Mouse (Mus musculus) leukemia stem cell, adult 10-12 weeks (primary cell): ENCODE measurements around the gene Lonrf3. TPM values are rescaled to one million over a fixed set of nuclear protein-coding genes. Genes with fewer than 3 reads are reported as not detected.

Source experiments
- polyA plus RNA-seq: library from polyadenylated mRNA; stranded (reverse); fragments of >175 nt; gene quantifications from 2 replicates; pipeline ENCODE4 v1.2.3, GENCODE M21; 2012; ENCODE audit warnings: low replicate concordance

The Lonrf3 gene
- polyA plus RNA-seq = 0.17 and 0.34 TPM in 2 replicates

GRCm38 (mm10) chrX:36328271-36329039, at the start of gene Lonrf3:
Gene Lonrf3, plus strand, starts transcription at chrX:36328353.

GRCm38 (mm10) chrX:36400980-36401379, 72.8 kb downstream of the Lonrf3 start, which contains the start of gene Gm6268:
Gene Gm6268, plus strand, starts transcription at chrX:36401280.

Other genes starting within 250 kb of the Lonrf3 start
- gene Il13ra1, start 216.2 kb upstream of the Lonrf3 start, polyA plus RNA-seq = 0.21 and 0.34 TPM in 2 replicates
- gene Zcchc12, start 132.4 kb upstream of the Lonrf3 start, polyA plus RNA-seq = not detected in 2 replicates
- not detected in 2 replicates for gene Gm6268, start 72.9 kb downstream of the Lonrf3 start, polyA plus RNA-seq
- not detected in 2 replicates for gene Gm14569, start 163.5 kb downstream of the Lonrf3 start, polyA plus RNA-seq